Mouse (Mus musculus) kidney, embryonic 14.5 days (tissue): ENCODE data around the gene Cox19. TPM values are rescaled to one million over a fixed set of nuclear protein-coding genes. Genes with fewer than 3 reads are reported as not detected.
"Not testable (repeated sequence)": the region's sequence is repeated elsewhere in the genome, so short reads cannot be mapped to it uniquely, and the experiment has no call there.

Experiments
- ATAC-seq: fragments of 200-750 bp; cut with Nextera tagmentation; 2 replicates; pipeline ENCODE4 v1.8.0; 2017; ENCODE audit warnings: moderate number of reproducible peaks, mild to moderate bottlenecking, moderate TSS enrichment, moderate library complexity; ENCODE audit not compliant: low FRiP score, low TSS enrichment
- H3K27ac ChIP-seq: fragments of 300-500 bp; sonication (generic); 2 replicates; pipeline ENCODE4 v1.5.1; 2014; ENCODE audit warnings: low read depth, mild to moderate bottlenecking, low read length, moderate library complexity, mixed read lengths
- H3K27me3 ChIP-seq: fragments of 300-500 bp; sonication (generic); 2 replicates; pipeline ENCODE4 v1.6.1; 2014; ENCODE audit warnings: mild to moderate bottlenecking, low read length; ENCODE audit not compliant: control insufficient read depth, insufficient read depth
- H3K36me3 ChIP-seq: fragments of 300-500 bp; sonication (generic); 2 replicates; pipeline ENCODE4 v1.6.1; 2014; ENCODE audit warnings: low read length, mixed read lengths; ENCODE audit not compliant: control insufficient read depth, insufficient read depth
- H3K4me1 ChIP-seq: fragments of 300-500 bp; sonication (generic); 2 replicates; pipeline ENCODE4 v1.6.1; 2014; ENCODE audit warnings: low read length, mixed read lengths; ENCODE audit not compliant: control insufficient read depth, insufficient read depth
- H3K4me2 ChIP-seq: fragments of 300-500 bp; sonication (generic); replicated peaks from 2 replicates; pipeline ENCODE4 v1.6.1; 2014; ENCODE audit warnings: low read depth, mild to moderate bottlenecking, low read length
- H3K4me3 ChIP-seq: fragments of 300-500 bp; sonication (generic); 2 replicates; pipeline ENCODE4 v1.5.1; 2014; ENCODE audit warnings: mild to moderate bottlenecking, low read length
- H3K9ac ChIP-seq: fragments of 300-500 bp; sonication (generic); 2 replicates; pipeline ENCODE4 v1.6.1; 2014; ENCODE audit warnings: low read depth, mild to moderate bottlenecking, low read length, moderate library complexity
- H3K9me3 ChIP-seq: fragments of 300-500 bp; sonication (generic); 2 replicates; pipeline ENCODE4 v1.6.1; 2016; ENCODE audit warnings: low read length; ENCODE audit not compliant: control insufficient read depth
- WGBS: fragments of 180-500 bp; shearing (Covaris S2); extraction: QIAGEN DNeasy Blood & Tissue Kit; methylation state at CpG from one replicate; pipeline ENCODE4 v1.1.7; 2014; 5-methylcytosine and 5-hydroxymethylcytosine counted together
- polyA plus RNA-seq: library from polyadenylated mRNA; unstranded; fragments of >200 nt; fragmentation: Nextera tagmentation; extraction: Ambion mirVana; gene quantifications from 2 replicates; pipeline ENCODE4 v1.2.1, GENCODE M21; 2014

Cox19 gene
- polyA plus RNA-seq, 1 experiment from 2014 or later: 105 TPM

DNA sequence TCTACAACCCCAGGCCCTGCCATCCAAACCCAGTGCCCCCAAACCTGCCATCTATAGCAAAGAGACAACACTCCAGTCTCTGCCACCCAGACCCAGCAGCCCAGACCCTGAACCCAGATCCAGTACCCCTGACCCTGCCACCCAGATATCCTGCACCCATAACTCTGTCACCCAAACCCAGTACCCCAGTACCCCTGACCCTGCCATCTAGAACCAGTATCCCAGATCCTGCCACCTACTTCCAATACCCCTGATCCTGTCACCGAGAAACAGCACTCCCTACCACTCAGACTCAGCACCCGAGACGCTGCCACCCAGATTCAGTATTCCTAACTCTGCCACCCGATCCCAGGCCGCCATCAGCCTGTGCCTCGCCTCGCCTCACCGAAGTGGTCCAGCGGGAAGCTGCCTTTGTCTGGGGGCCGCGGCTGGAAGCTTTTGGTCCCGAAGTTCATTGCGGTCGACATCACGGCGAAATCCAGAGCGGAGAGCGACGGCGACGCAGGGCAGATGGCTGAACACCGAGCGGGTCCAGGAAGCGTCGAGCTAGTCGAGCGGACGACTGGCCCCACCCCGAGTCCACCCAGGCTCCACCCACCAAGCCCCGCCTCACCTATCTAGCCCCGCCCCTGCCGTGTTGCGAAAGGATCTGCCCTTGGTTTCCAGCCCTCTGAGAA, 6.4 kb downstream of the Cox19 start:
- Histone ChIP-seq H3K27ac (peak overlapping the region; percentile 83; the same call in 1 of the 2 replicates), H3K27me3 (no peaks in the 10 kb centered on the region), H3K9ac (peak overlapping the region; percentile 92), H3K36me3 (peaks cover 28% of the 10 kb centered on the region), H3K9me3 (no peaks in the 10 kb centered on the region), H3K4me3 (peak overlapping the region; percentile 93), H3K4me1 (peaks cover 13% of the 10 kb centered on the region; the same call in 1 of the 2 replicates), H3K4me2 (peak overlapping the region; percentile 89)
- peak; percentile 88 for ATAC-seq
- under 1% methylated on average over 33 of the region's 33 CpGs for WGBS

DNA sequence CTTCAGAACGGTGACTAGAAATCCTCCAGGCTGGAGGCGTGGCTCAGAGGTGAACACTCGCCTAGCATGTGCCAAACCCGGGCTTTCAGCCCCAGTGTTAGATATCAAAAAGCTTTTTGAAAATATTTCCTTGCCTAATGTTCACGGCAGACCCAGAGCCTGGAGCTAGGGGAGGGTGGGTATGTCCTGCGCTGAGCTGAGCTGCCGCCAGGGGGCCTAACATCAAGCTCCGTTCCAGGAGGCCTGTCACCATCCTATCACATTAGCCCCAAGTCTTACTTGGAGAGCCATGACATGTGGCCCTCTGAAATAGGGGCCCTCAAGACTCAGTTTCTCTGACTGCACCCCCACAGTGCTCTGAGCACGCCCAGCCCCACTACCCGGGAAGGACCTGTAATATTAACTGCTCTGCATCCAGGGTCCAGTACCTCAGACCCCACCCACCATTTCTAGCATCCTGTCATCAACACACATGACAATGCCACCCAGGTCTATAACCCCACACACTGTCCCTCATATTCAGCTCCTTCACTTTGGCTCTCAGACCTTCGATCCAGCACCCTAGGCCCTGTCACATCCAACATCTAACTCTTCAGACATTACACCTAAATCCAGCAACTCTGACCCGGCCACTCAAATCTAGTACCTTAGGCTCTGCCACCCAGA, 7.1 kb downstream of the Cox19 start:
- 6% methylated on average over 12 of the region's 12 CpGs for WGBS
- Histone ChIP-seq H3K36me3 (peaks cover 35% of the 10 kb centered on the region), H3K9me3 (no peaks in the 10 kb centered on the region), H3K4me1 (peaks cover 13% of the 10 kb centered on the region; the same call in 1 of the 2 replicates), H3K9ac (peak overlapping the region; percentile 92), H3K4me3 (peak overlapping the region; percentile 93), H3K4me2 (peak overlapping the region; percentile 89), H3K27me3 (no peaks in the 10 kb centered on the region), H3K27ac (peak overlapping the region; percentile 52; the same call in 1 of the 2 replicates)
- peak; percentile 68 for ATAC-seq

DNA sequence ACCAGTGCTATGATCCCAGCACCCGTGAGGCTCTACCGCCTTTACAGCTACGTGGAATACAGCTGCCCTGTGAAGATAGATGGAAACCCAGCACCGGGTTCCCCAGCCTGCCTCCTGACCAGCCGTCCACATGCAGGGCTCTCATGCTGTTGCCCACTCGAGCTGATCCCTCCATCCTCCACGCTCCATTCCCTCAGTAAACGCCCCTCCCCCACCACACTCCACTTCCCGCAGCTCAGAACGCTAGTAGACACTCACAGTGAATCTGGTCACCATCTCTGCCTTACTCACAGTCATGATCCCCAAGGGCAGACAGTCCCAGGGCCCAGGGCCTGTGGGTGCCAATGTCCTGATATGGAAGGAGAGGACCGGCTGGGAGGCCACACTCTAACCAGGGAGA, 12.3 kb downstream of the Cox19 start:
- ATAC-seq: no peak
- Histone ChIP-seq H3K27me3 (no peaks in the 10 kb centered on the region), H3K9me3 (no peaks in the 10 kb centered on the region), H3K4me3 (no peak overlapping the region), H3K9ac (no peak overlapping the region), H3K27ac (no peak overlapping the region), H3K4me1 (peaks cover 11% of the 10 kb centered on the region; the same call in 1 of the 2 replicates), H3K4me2 (no peak overlapping the region), H3K36me3 (peaks cover 64% of the 10 kb centered on the region)
- WGBS: 67% methylated on average over 11 of the region's 11 CpGs

DNA sequence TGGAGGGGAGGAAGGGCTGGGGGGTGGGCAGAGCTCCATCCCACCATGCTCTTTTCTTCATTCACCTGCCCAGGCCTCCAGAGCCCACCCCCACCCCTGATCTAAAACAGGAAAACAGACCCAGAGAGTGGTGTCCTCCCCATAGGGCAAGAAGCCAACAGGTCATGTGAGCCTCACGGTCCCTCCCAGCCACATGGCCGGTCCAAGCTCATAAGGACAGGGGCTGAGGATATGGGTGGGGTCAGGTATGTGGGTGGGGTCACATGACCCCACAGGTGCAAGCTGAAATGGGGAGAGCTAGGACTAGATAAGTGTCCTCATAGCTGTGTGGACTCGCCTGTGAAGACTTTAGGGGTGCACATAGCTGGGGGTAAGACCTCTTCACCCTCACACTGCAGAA, 12.8 kb downstream of the Cox19 start:
- WGBS: 77% methylated on average over 3 of the region's 3 CpGs
- Histone ChIP-seq H3K4me1 (peaks cover 6% of the 10 kb centered on the region; the same call in 1 of the 2 replicates), H3K4me3 (no peak overlapping the region), H3K27ac (no peak overlapping the region), H3K27me3 (no peaks in the 10 kb centered on the region), H3K36me3 (peaks cover 64% of the 10 kb centered on the region), H3K4me2 (no peak overlapping the region), H3K9ac (no peak overlapping the region), H3K9me3 (no peaks in the 10 kb centered on the region)
- no peak for ATAC-seq

DNA sequence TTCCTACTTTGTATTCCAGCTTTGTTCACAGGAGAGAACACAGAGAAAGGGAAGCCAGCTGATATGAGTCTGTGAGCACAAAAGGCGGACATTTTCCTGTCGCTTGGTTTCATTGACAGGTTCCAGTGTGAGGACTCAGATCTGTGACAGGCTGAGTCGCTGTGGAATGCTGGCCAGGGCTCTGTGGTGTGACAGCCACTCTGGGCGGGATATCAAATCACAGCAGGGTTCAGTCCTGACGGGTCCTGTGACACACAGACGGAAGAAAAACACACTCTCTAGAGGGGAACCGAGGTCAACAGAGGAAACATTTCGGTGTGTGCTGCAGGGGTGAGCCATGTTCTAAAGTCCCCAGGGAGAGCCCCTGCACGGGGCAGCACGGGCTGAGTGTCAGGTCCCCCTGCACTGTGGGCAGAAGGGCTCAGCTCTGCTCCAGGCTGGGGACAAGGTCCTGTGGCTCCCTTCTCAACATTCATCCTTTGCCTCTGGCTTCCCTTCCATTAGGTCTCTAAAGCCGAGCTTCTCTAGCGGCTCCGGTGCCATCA, 13.3 kb downstream of the Cox19 start:
- Histone ChIP-seq H3K27ac (no peak overlapping the region), H3K9ac (no peak overlapping the region), H3K4me2 (no peak overlapping the region), H3K4me3 (no peak overlapping the region), H3K36me3 (peaks cover 63% of the 10 kb centered on the region), H3K9me3 (no peaks in the 10 kb centered on the region), H3K27me3 (no peaks in the 10 kb centered on the region), H3K4me1 (peaks cover 6% of the 10 kb centered on the region; the same call in 1 of the 2 replicates)
- ATAC-seq: no peak
- WGBS: 53% methylated on average over 13 of the region's 13 CpGs

DNA sequence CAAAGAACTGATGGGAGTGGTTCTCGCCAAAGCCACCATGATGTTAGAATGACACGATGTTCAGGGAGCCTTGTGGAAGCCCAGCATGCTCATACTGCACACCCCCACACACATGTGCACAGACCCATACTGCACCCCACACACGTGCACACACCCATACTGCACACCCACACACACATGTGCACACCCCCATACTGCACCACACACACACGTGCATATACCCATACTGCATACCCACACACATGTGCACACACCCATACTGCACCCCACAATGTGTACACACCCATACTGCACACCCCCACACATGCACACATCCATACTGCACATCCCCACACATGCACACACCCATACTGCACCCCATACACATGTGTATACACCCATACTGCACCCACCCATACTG, 15.6 kb downstream of the Cox19 start:
- H3K4me3 ChIP-seq: no peak overlapping the region
- peaks cover 6% of the 10 kb centered on the region; the same call in 1 of the 2 replicates for H3K4me1 ChIP-seq
- ATAC-seq: no peak
- no peak overlapping the region for H3K9ac ChIP-seq
- H3K36me3 ChIP-seq: peaks cover 43% of the 10 kb centered on the region
- H3K27me3 ChIP-seq: no peaks in the 10 kb centered on the region
- no peak overlapping the region for H3K27ac ChIP-seq
- no peak overlapping the region for H3K4me2 ChIP-seq
- 89% methylated on average over 4 of the region's 4 CpGs for WGBS
- H3K9me3 ChIP-seq: no peaks in the 10 kb centered on the region

DNA sequence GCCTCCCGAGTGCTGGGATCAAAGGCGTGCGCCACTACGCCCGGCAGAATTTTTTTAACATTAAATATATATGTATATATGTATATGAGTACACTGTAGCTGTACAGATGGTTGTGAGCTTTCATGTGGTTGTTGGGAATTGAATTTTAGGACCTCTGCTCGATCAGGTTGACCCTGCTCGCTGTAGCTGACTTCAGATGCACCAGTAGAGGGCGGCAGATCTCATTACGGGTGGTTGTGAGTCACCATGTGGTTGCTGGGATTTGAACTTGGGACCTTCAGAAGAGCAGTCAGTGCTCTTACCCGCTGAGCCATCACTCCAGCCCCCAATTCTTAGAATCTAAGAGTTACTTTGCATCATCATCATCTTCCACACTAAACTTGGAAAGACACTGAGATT, 16.8 kb downstream of the Cox19 start:
- WGBS: 88% methylated on average over 10 of the region's 10 CpGs
- not testable (repeated sequence) for H3K4me1 ChIP-seq, H3K9me3 ChIP-seq, H3K4me3 ChIP-seq, H3K4me2 ChIP-seq, H3K27me3 ChIP-seq, H3K9ac ChIP-seq, H3K27ac ChIP-seq, ATAC-seq
- peaks cover 32% of the 10 kb centered on the region for H3K36me3 ChIP-seq

DNA sequence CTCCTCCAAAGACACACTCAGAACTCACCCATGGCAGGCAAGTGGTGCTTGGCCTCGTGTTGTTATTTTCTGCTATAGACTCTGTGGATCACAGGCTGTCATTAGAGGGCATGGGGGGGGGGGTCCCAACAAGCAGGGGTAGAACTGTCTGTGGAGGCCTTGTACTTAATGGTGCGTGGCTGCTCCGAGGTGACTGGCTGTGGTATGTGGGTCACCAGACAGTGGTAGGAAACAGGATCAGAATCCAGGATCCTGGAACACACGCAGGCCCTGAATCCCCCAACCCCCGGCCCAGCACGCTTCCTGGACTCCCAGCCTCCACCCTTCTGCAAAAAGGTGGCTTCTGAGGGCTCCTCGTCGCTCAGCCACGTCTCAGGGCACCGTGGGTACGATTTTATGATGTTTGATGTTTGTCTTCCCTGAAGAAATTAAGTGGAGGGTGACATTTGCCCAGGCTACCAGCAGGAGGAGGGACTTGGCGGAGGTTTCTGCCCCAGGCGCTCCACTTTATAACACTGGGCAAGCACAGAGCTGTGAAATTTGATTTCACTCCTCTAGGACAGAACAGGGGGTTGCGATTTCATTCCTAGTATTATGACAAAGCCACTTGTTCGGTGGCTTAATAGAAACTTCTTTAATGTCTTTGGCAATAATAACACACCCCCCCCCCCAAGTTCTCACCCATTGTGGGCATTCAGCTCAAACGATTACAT, 17.8 kb downstream of the Cox19 start:
- peaks cover 4% of the 10 kb centered on the region; the same call in 1 of the 2 replicates for H3K4me1 ChIP-seq
- H3K36me3 ChIP-seq: peaks cover 22% of the 10 kb centered on the region
- no peak overlapping the region for H3K4me2 ChIP-seq
- H3K4me3 ChIP-seq: no peak overlapping the region
- H3K9ac ChIP-seq: no peak overlapping the region
- H3K27ac ChIP-seq: 0 out of 2 replicates have a peak overlapping the region, but pooled peaks have one; percentile 48
- WGBS: 41% methylated on average over 16 of the region's 16 CpGs
- peak; percentile 40; the same call in 1 of the 2 replicates for ATAC-seq
- no peaks in the 10 kb centered on the region for H3K27me3 ChIP-seq
- no peaks in the 10 kb centered on the region for H3K9me3 ChIP-seq
